Mouse (Mus musculus) thymus, adult 2 months (tissue): ENCODE results near the gene Cd2.

Source experiments
- CTCF ChIP-seq: fragments of 200-500 bp; IDR thresholded peaks from 2 replicates; pipeline ENCODE4 v1.5.1; 2012; ENCODE audit warnings: mild to moderate bottlenecking, control low read depth, low read length, moderate library complexity, borderline replicate concordance; ENCODE audit not compliant: control insufficient read depth, poor library complexity, insufficient read depth; ENCODE audit errors: extremely low read depth
- POLR2A ChIP-seq: fragments of 200-500 bp; IDR thresholded peaks from 2 replicates; pipeline ENCODE4 v1.6.1; 2012; ENCODE audit warnings: mild to moderate bottlenecking, low read length, control low read depth, moderate library complexity; ENCODE audit not compliant: control insufficient read depth, poor library complexity, insufficient read depth; ENCODE audit errors: extremely low read depth

DNA sequence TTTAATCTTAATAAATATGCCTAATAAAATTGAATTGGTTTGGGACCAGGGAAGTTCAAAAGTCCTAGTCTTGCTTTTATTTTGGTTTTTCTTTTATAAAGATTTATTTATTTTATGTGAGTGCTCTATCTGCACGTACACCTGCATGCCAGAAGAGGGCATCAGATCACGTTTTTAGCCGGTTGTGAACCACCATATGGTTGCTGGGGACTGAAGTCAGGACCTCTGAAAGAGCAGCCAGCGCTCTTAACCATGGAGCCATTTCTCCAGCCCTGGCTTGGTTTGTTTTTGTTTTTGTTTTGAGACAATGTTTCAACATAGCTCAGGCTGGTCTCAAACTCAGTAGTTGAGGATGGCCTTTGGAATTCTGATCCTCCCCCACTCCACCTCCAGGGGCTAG is 4.3 kb downstream of the Cd2 start:
- no peak for TF ChIP-seq CTCF
- TF ChIP-seq POLR2A, result no peak
